Mouse (Mus musculus): Measurements from ENCODE around the gene Sppl2a. TPM values are rescaled to one million over a fixed set of nuclear protein-coding genes. Genes with fewer than 3 reads are reported as not detected.

Gene Sppl2a
- polyA plus RNA-seq, 1 experiment from 2014 or later, result 30.6 TPM

DNA sequence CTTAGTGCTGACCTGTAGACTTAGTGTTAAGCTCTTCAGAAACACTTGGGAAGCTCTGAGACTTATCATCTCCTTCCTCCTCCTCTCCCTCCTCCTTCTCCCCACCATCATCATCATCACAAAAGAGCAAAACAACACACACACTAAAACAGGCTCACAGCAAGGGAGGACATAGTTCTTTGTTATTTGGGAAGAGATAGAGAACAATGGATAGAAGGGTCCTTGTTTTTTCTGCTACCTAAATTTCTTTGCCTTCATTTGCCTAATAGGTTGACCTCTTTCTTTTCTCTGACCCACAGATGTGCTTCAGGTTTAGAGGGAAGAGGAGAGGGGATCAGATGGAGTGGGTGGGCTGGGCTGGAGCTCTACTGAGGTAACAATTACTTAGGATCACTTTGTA lies 14.6 kb upstream of the Sppl2a start:
- DNase-seq (ENCODE audit: low spot score, missing footprints), result no peak
- no peak overlapping the region for H3K4me3 ChIP-seq (ENCODE audit: low read depth, low read length)
- H3K9me3 ChIP-seq (ENCODE audit: control insufficient read depth, low read length), result no peaks in the 10 kb centered on the region
- H3K27me3 ChIP-seq (ENCODE audit: control insufficient read depth, insufficient read depth, low read length), result no peaks in the 10 kb centered on the region
- no peak overlapping the region for H3K27ac ChIP-seq (ENCODE audit: low read depth, low read length)
- H3K36me3 ChIP-seq (ENCODE audit: control insufficient read depth, insufficient read depth, low read length), result no peaks in the 10 kb centered on the region
- H3K4me1 ChIP-seq (ENCODE audit: control insufficient read depth, insufficient read depth, low read length), result no peaks in the 10 kb centered on the region
- H3K9ac ChIP-seq (ENCODE audit: low read length), result no peak overlapping the region
- no peak for ATAC-seq (ENCODE audit: low FRiP score)
- H3K4me2 ChIP-seq, result no peak overlapping the region

DNA sequence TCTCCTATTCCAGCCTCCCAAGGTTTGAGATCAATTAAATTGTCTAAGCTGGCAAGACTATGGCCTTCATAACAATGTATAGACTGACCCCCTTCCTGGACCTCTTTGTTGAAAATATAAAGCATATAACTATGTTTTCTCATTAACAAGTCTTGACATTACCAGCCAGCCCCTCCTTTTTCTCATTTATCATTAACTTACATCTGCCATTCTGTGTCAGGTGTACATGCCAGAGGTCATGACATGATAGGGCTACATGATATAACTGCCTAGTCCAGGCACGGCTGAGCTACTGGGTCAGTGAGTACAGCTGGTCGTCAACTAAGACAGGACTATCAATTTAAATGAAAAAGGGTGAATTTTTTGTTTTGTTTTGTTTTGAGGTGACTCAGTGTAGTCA lies 10.2 kb upstream of the Sppl2a start:
- H3K4me2 ChIP-seq, result no peak overlapping the region
- H3K4me3 ChIP-seq (ENCODE audit: low read depth, low read length), result no peak overlapping the region
- no peaks in the 10 kb centered on the region for H3K36me3 ChIP-seq (ENCODE audit: control insufficient read depth, insufficient read depth, low read length)
- ATAC-seq (ENCODE audit: low FRiP score) (no peak), DNase-seq (ENCODE audit: low spot score, missing footprints) (no peak)
- no peaks in the 10 kb centered on the region for H3K27me3 ChIP-seq (ENCODE audit: control insufficient read depth, insufficient read depth, low read length)
- H3K27ac ChIP-seq (ENCODE audit: low read depth, low read length), result no peak overlapping the region
- H3K4me1 ChIP-seq (ENCODE audit: control insufficient read depth, insufficient read depth, low read length), result no peaks in the 10 kb centered on the region
- no peak overlapping the region for H3K9ac ChIP-seq (ENCODE audit: low read length)
- H3K9me3 ChIP-seq (ENCODE audit: control insufficient read depth, low read length), result no peaks in the 10 kb centered on the region
- WGBS, result 89% methylated on average over 2 of the region's 2 CpGs

DNA sequence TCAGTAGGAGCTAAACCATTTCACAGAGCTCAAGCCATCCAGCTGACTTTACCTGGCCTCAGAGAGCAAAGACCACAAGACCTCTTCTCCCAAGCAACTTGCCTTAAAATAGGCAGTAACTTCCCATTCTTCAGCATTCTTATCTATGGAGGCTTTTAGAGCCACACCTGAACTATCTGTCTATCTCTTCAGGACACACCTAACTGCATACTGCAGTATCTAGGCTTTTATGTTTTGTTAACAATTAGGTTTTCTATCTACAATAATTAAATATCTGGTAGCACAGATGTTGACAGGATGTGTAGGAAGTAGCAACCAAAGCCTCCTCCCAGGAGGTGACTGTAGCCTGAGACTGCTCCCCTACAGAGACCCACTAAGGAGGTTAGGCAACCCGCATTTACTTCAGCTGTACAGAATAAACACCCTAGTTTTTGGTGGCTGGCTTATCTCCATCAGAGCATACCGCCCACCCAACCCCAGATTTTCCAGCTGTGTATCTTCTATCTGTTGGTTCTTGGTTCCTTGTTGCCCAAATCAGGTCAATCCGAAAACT lies 7.4 kb upstream of the Sppl2a start:
- Histone ChIP-seq H3K27me3 (ENCODE audit: control insufficient read depth, insufficient read depth, low read length) (no peaks in the 10 kb centered on the region), H3K4me3 (ENCODE audit: low read depth, low read length) (no peak overlapping the region), H3K4me2 (no peak overlapping the region), H3K9ac (ENCODE audit: low read length) (no peak overlapping the region), H3K36me3 (ENCODE audit: control insufficient read depth, insufficient read depth, low read length) (no peaks in the 10 kb centered on the region), H3K27ac (ENCODE audit: low read depth, low read length) (no peak overlapping the region), H3K9me3 (ENCODE audit: control insufficient read depth, low read length) (no peaks in the 10 kb centered on the region), H3K4me1 (ENCODE audit: control insufficient read depth, insufficient read depth, low read length) (no peaks in the 10 kb centered on the region)
- ATAC-seq (ENCODE audit: low FRiP score), result no peak
- DNase-seq (ENCODE audit: low spot score, missing footprints), result no peak
- WGBS, result 81% methylated on average over 3 of the region's 3 CpGs

DNA sequence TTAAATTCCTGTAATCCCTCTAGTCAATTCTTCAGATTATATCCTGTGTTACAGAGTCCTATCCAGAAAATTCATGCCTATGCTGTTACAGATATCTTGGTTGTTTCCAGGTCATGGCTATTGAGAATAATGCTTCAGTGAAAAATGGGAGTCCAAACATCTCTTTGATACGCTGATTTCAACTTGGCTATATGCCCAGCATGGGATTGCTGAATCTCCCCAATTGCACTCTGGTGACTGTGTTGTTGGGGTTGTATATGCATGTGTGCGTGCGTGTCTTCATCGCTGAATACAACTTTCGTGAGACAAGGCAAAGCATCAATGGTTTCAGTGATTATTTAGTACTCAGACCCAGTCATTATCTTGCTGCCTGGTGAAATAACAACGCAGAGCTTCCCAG lies 5.0 kb upstream of the Sppl2a start:
- Histone ChIP-seq H3K36me3 (ENCODE audit: control insufficient read depth, insufficient read depth, low read length) (no peaks in the 10 kb centered on the region), H3K27ac (ENCODE audit: low read depth, low read length) (no peak overlapping the region), H3K4me3 (ENCODE audit: low read depth, low read length) (no peak overlapping the region), H3K27me3 (ENCODE audit: control insufficient read depth, insufficient read depth, low read length) (no peaks in the 10 kb centered on the region), H3K4me2 (no peak overlapping the region), H3K9me3 (ENCODE audit: control insufficient read depth, low read length) (no peaks in the 10 kb centered on the region), H3K4me1 (ENCODE audit: control insufficient read depth, insufficient read depth, low read length) (peaks cover 3% of the 10 kb centered on the region; the same call in 1 of the 2 replicates), H3K9ac (ENCODE audit: low read length) (no peak overlapping the region)
- ATAC-seq (ENCODE audit: low FRiP score) (no peak), DNase-seq (ENCODE audit: low spot score, missing footprints) (no peak)
- 85% methylated on average over 6 of the region's 6 CpGs for WGBS

DNA sequence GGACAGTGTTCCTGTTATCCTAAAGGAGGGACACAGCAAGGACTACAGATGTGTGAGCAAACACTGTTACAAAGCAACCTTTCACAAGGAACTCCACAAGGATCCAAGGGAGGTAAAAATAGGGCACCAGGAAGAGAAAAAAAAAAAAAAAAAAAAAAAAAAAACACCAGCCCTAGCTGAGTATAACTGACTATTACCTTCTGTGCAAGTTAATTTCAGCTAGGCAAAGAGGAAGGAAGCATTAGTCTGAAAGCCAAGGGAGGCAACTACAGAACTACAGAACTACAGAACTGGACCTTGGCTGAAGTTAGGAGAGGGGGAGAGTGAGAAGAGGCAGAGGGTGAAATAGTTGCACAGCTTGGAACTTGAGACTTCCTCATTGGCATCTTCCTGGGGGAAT lies 886 bp upstream of the Sppl2a start:
- H3K4me3 ChIP-seq (ENCODE audit: low read depth, low read length), result no peak overlapping the region
- H3K4me2 ChIP-seq, result no peak overlapping the region

DNA sequence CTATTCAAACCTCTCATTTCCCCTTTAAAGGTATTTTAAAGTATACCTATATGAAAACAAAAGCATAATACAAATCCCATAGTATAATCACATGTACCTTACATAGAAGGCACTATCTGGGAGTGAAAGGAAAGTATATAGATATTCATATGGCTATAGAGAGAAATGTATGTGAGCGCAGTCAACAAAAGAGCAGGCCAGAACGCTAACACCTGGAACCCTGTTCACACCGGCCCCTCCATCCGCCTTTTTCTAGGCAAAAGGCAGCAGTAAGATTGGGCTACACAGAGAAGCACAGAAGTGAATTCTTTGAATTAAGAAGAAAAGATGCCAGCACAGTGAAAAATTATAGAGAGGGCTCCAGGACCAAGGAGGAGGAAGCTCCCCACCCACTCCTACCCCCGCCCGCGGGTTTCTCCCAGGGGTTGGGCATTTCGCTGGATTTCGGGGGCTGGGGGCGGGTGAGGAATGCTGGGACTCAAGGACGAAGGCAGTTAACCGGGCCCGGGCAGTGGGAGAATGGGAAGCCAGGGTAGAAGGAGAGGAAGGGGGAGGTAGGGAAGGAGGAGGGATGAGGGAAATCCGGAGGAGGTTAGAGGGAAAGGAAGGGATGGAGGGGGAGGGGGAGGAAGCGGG lies 656 bp downstream of the Sppl2a start:
- Histone ChIP-seq H3K36me3 (ENCODE audit: control insufficient read depth, insufficient read depth, low read length) (no peaks in the 10 kb centered on the region), H3K4me1 (ENCODE audit: control insufficient read depth, insufficient read depth, low read length) (peaks cover 3% of the 10 kb centered on the region; the same call in 1 of the 2 replicates), H3K27ac (ENCODE audit: low read depth, low read length) (peak overlapping the region; percentile 92), H3K9ac (ENCODE audit: low read length) (peak overlapping the region; percentile 89), H3K9me3 (ENCODE audit: control insufficient read depth, low read length) (no peaks in the 10 kb centered on the region), H3K27me3 (ENCODE audit: control insufficient read depth, insufficient read depth, low read length) (no peaks in the 10 kb centered on the region), H3K4me3 (ENCODE audit: low read depth, low read length) (peak overlapping the region; percentile 58), H3K4me2 (peak overlapping the region; percentile 77)
- WGBS, result under 1% methylated on average over 15 of the region's 15 CpGs
- ATAC-seq (ENCODE audit: low FRiP score), result peak; percentile 93
- no peak for DNase-seq (ENCODE audit: low spot score, missing footprints)

More for the DNA sequence above, 886 bp upstream of the Sppl2a start:
- Histone ChIP-seq H3K27me3 (ENCODE audit: control insufficient read depth, insufficient read depth, low read length) (no peaks in the 10 kb centered on the region), H3K9ac (ENCODE audit: low read length) (no peak overlapping the region), H3K4me1 (ENCODE audit: control insufficient read depth, insufficient read depth, low read length) (peaks cover 3% of the 10 kb centered on the region; the same call in 1 of the 2 replicates), H3K36me3 (ENCODE audit: control insufficient read depth, insufficient read depth, low read length) (no peaks in the 10 kb centered on the region), H3K27ac (ENCODE audit: low read depth, low read length) (no peak overlapping the region), H3K9me3 (ENCODE audit: control insufficient read depth, low read length) (no peaks in the 10 kb centered on the region)
- ATAC-seq (ENCODE audit: low FRiP score) (no peak), DNase-seq (ENCODE audit: low spot score, missing footprints) (no peak)

DNA sequence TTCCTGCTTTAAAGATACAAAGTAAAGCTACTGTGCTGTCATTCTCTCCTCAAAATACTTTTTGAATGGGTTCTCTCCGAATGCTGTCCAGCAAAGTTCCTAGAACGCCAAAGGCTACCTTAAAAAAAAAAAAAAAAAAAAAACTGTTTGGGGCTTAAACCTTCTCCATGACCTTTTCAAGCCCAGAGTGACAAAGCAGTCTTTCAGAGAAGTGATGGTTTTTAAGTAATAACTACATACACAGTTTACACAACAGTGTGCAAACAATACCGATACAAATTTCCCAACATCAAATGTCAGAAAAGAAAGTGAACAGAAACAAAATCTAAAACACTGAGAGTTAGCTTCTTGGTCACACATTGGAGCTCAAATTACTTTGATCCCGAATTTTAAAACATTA lies 1.3 kb downstream of the Sppl2a start:
- no peak for DNase-seq (ENCODE audit: low spot score, missing footprints)
- Histone ChIP-seq H3K9ac (ENCODE audit: low read length) (no peak overlapping the region), H3K27me3 (ENCODE audit: control insufficient read depth, insufficient read depth, low read length) (no peaks in the 10 kb centered on the region), H3K36me3 (ENCODE audit: control insufficient read depth, insufficient read depth, low read length) (no peaks in the 10 kb centered on the region; the same call in 1 of the 2 replicates), H3K9me3 (ENCODE audit: control insufficient read depth, low read length) (no peaks in the 10 kb centered on the region), H3K27ac (ENCODE audit: low read depth, low read length) (no peak overlapping the region), H3K4me1 (ENCODE audit: control insufficient read depth, insufficient read depth, low read length) (peaks cover 3% of the 10 kb centered on the region; the same call in 1 of the 2 replicates), H3K4me2 (peak overlapping the region; percentile 77), H3K4me3 (ENCODE audit: low read depth, low read length) (no peak overlapping the region)
- 57% methylated on average over 4 of the region's 4 CpGs for WGBS
- ATAC-seq (ENCODE audit: low FRiP score), result no peak

DNA sequence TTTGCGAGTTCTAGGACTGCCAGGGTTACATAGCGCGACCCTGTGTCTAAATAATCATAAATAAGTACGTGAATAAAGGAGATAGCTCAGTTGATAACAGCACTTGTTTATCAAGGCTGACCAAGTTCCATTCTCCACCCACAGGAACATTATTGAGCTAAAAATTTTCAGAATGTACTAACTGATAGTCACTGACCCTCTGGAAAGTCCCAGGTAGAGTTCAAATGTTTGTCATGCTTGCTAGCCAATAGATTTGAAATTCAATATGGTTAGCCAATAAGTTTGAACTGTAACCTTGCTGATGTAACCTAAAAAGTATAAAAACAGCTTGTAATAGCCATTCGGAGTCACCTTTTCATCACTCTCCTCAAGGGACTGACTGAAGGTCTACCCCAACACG lies 4.4 kb downstream of the Sppl2a start:
- WGBS, result 87% methylated on average over 6 of the region's 6 CpGs
- no peak overlapping the region for H3K27ac ChIP-seq (ENCODE audit: low read depth, low read length)
- H3K36me3 ChIP-seq (ENCODE audit: control insufficient read depth, insufficient read depth, low read length), result peaks cover 4% of the 10 kb centered on the region; the same call in 1 of the 2 replicates
- H3K4me1 ChIP-seq (ENCODE audit: control insufficient read depth, insufficient read depth, low read length), result peaks cover 3% of the 10 kb centered on the region; the same call in 1 of the 2 replicates
- DNase-seq (ENCODE audit: low spot score, missing footprints) (no peak), ATAC-seq (ENCODE audit: low FRiP score) (no peak)
- H3K9ac ChIP-seq (ENCODE audit: low read length), result no peak overlapping the region
- no peak overlapping the region for H3K4me2 ChIP-seq
- no peaks in the 10 kb centered on the region for H3K27me3 ChIP-seq (ENCODE audit: control insufficient read depth, insufficient read depth, low read length)
- no peaks in the 10 kb centered on the region for H3K9me3 ChIP-seq (ENCODE audit: control insufficient read depth, low read length)
- H3K4me3 ChIP-seq (ENCODE audit: low read depth, low read length), result no peak overlapping the region

DNA sequence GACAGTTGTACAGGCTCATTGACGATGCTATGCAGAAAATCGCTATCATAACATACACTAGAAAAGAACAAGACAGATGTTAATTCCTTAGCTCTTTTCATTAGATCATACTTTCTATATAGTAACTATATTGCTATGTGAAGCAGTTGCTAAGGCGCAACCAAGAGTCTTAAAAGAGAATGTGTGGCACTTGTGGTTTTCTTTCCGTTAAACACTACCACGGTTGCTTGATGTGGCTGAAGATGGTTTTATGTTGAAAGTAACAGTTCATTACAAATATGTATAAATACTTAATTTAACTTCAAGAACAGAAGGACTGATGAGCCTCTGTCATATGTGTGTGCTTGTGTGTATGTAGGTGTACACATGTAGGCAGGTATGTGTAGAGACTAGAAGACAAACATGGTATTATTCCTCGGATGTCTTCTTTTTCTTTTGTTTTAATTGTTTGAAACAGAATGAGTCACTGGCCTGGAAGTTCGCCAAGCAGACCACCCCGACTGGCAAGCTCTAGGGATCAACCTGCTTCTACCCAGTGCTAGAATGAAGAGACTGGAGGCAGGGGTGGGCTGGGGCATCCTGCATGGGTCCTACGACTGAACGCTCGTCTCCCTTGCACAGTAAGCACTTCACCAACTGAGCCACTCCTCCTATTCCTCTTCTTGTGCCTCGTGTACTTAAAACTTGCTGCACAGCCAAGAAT lies 12.5 kb downstream of the Sppl2a start:
- Histone ChIP-seq H3K36me3 (ENCODE audit: control insufficient read depth, insufficient read depth, low read length) (peaks cover 3% of the 10 kb centered on the region; the same call in 1 of the 2 replicates), H3K9ac (ENCODE audit: low read length) (no peak overlapping the region), H3K27ac (ENCODE audit: low read depth, low read length) (no peak overlapping the region), H3K27me3 (ENCODE audit: control insufficient read depth, insufficient read depth, low read length) (no peaks in the 10 kb centered on the region), H3K9me3 (ENCODE audit: control insufficient read depth, low read length) (no peaks in the 10 kb centered on the region), H3K4me3 (ENCODE audit: low read depth, low read length) (no peak overlapping the region), H3K4me1 (ENCODE audit: control insufficient read depth, insufficient read depth, low read length) (no peaks in the 10 kb centered on the region), H3K4me2 (no peak overlapping the region)
- 88% methylated on average over 12 of the region's 12 CpGs for whole genome bisulfite sequencing
- DNase-seq (ENCODE audit: low spot score, missing footprints), result no peak
- ATAC-seq (ENCODE audit: low FRiP score), result no peak

Data from midbrain, embryonic 11.5 days (tissue).